Mouse (Mus musculus) heart, embryonic 15.5 days (tissue): ENCODE results near the gene Bcl2. TPM values are rescaled to one million over a fixed set of nuclear protein-coding genes. Genes with fewer than 3 reads are reported as not detected.
"Not testable (repeated sequence)": the region's sequence is repeated elsewhere in the genome, so short reads cannot be mapped to it uniquely, and the experiment has no call there.

Experiments
- ATAC-seq: fragments of 200-750 bp; cut with Nextera tagmentation; replicated peaks from 2 replicates; pipeline ENCODE4 v1.8.0; 2017; ENCODE audit warnings: low read depth, moderate TSS enrichment; ENCODE audit not compliant: insufficient number of reproducible peaks, insufficient read depth, low FRiP score
- H3K27ac ChIP-seq: fragments of 300-500 bp; sonication (generic); 2 replicates; pipeline ENCODE4 v1.5.1; 2015; ENCODE audit warnings: mild to moderate bottlenecking, inconsistent platforms
- H3K27me3 ChIP-seq: fragments of 300-500 bp; sonication (generic); 2 replicates; pipeline ENCODE4 v1.6.1; 2015; ENCODE audit warnings: inconsistent platforms
- H3K36me3 ChIP-seq: fragments of 300-500 bp; sonication (generic); 2 replicates; pipeline ENCODE4 v1.6.1; 2015; ENCODE audit warnings: mild to moderate bottlenecking, inconsistent platforms
- H3K4me1 ChIP-seq: fragments of 300-500 bp; sonication (generic); replicated peaks from 2 replicates; pipeline ENCODE4 v1.6.1; 2015; ENCODE audit warnings: inconsistent platforms
- H3K4me2 ChIP-seq: fragments of 300-500 bp; sonication (generic); 2 replicates; pipeline ENCODE4 v1.6.1; 2015; ENCODE audit warnings: inconsistent platforms, mild to moderate bottlenecking, moderate library complexity
- H3K4me3 ChIP-seq: fragments of 300-500 bp; sonication (generic); 2 replicates; pipeline ENCODE4 v1.5.1; 2015; ENCODE audit warnings: mild to moderate bottlenecking, inconsistent platforms
- H3K9ac ChIP-seq: fragments of 300-500 bp; sonication (generic); 2 replicates; pipeline ENCODE4 v1.6.1; 2015; ENCODE audit warnings: mild to moderate bottlenecking, inconsistent platforms
- H3K9me3 ChIP-seq: fragments of 300-500 bp; sonication (generic); replicated peaks from 2 replicates; pipeline ENCODE4 v1.6.1; 2016; ENCODE audit warnings: inconsistent platforms
- WGBS: fragments of 180-500 bp; shearing (Covaris S2); methylation state at CpG from one replicate; pipeline ENCODE4 v1.1.7; 2015; ENCODE audit warnings: mixed read lengths; 5-methylcytosine and 5-hydroxymethylcytosine counted together
- polyA plus RNA-seq: library from polyadenylated mRNA; unstranded; fragments of >200 nt; fragmentation: Nextera tagmentation; extraction: Ambion mirVana; gene quantifications from 2 replicates; pipeline ENCODE4 v1.2.1, GENCODE M21; 2015

The Bcl2 gene
- polyA plus RNA-seq, 1 experiment from 2014 or later, result 7.4 TPM

DNA sequence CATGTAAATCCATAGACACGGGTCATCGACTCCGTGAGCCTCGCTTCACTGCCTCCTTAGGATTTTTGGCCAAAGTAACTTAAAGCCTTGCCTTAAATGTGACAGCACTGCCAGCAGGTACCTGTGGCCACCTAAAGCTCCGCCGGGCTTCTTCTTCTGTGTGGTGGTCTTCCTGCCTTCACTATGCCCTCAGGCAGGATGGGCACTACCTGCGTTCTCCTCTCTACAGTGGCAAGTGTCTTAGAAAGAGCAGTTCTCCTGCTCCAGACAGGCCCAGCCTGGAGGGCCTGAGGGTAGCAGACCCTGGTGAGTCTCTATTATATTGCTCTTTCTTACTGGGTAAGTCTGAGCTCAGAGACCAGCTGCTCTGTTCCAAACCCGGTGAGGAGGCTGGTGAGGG is 172.2 kb downstream of the Bcl2 start:
- 86% methylated on average over 8 of the region's 8 CpGs for WGBS
- no peak overlapping the region for H3K4me3 ChIP-seq
- H3K9me3 ChIP-seq, result no peaks in the 10 kb centered on the region
- H3K4me2 ChIP-seq, result no peak overlapping the region
- no peak overlapping the region for H3K27ac ChIP-seq
- no peak overlapping the region for H3K9ac ChIP-seq
- H3K36me3 ChIP-seq, result no peaks in the 10 kb centered on the region
- H3K4me1 ChIP-seq, result peaks cover 3% of the 10 kb centered on the region; the same call in 1 of the 2 replicates
- no peaks in the 10 kb centered on the region for H3K27me3 ChIP-seq
- no peak for ATAC-seq

GRCm38 (mm10) chr1:106540130-106540529 is 173.9 kb downstream of the Bcl2 start:
- WGBS, result 69% methylated on average over 3 of the region's 3 CpGs
- Histone ChIP-seq H3K27me3 (no peaks in the 10 kb centered on the region), H3K4me1 (peaks cover 3% of the 10 kb centered on the region; the same call in 1 of the 2 replicates), H3K27ac (no peak overlapping the region), H3K36me3 (no peaks in the 10 kb centered on the region), H3K4me3 (no peak overlapping the region), H3K9ac (no peak overlapping the region), H3K9me3 (no peaks in the 10 kb centered on the region), H3K4me2 (no peak overlapping the region)
- no peak for ATAC-seq

DNA sequence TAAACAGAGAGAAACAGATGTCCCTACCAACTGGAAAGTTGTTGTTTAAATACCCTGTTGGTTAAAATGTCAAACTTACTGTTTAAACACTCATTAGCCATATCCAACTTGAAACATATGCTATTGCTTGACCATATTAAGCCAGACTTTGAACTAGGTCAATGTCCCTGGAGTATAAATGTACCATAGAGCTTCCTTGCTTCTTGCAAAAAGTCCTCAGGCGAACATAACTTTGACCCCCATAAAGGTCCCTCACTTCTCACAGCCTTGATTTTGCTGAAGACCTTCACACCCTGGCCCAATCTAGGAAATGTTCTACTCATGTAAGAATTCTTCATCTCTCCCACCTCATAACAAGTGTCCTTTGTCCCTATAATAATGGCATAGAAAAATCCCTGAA is 175.0 kb downstream of the Bcl2 start:
- H3K9ac ChIP-seq, result no peak overlapping the region
- no peaks in the 10 kb centered on the region for H3K27me3 ChIP-seq
- WGBS, result 100% methylated on average over 1 of the region's 1 CpGs

DNA sequence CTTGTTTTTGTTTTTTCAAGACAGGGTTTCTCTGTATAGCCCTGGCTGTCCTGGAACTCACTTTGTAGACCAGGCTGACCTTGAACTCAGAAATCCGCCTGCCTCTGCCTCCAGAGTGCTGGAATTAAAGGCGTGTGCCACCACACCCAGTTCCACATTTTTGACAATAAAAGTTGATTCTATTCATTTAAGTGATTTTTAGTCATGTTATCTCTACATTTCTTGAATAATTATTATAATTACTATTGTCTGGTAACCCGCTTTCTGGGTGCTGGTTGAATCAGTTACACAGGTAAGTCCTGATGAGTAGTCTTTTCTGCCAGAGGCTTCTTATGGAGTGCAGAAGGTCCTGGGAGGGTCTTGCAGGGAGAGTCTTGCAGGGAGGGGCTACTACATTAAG is 179.2 kb downstream of the Bcl2 start:
- ATAC-seq, H3K27ac ChIP-seq, H3K36me3 ChIP-seq, H3K4me1 ChIP-seq, H3K4me3 ChIP-seq, H3K27me3 ChIP-seq, H3K4me2 ChIP-seq, H3K9ac ChIP-seq, H3K9me3 ChIP-seq: not testable (repeated sequence)
- 90% methylated on average over 3 of the region's 3 CpGs for WGBS

More for the DNA sequence above, 175.0 kb downstream of the Bcl2 start:
- Histone ChIP-seq H3K4me2 (no peak overlapping the region), H3K36me3 (no peaks in the 10 kb centered on the region), H3K4me1 (peaks cover 3% of the 10 kb centered on the region; the same call in 1 of the 2 replicates), H3K4me3 (no peak overlapping the region), H3K9me3 (no peaks in the 10 kb centered on the region), H3K27ac (no peak overlapping the region)
- no peak for ATAC-seq

DNA sequence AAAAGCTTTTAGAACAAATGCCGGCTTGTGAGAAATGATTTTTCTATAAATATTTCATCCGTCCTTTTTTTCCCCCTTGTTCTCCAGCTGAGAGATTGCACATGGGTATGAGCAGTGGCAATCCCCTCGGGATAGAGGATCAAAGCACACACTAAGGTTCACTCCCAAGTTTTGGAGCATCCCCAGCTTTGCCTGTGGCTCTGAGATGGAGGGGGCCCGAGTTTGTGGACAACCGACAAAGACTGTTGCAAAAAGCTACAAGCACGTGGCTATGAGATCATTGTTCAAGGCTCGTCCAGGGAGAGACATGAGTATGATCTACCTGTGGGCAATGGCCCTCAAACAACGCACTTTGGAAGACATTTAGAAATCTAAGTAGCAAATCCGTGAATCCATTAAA is 184.5 kb downstream of the Bcl2 start:
- H3K9me3 ChIP-seq, result no peaks in the 10 kb centered on the region
- no peaks in the 10 kb centered on the region for H3K36me3 ChIP-seq
- ATAC-seq, result no peak
- H3K27me3 ChIP-seq, result no peaks in the 10 kb centered on the region
- H3K9ac ChIP-seq, result no peak overlapping the region
- no peak overlapping the region for H3K4me2 ChIP-seq
- H3K4me3 ChIP-seq, result no peak overlapping the region
- H3K4me1 ChIP-seq, result peaks cover 9% of the 10 kb centered on the region
- H3K27ac ChIP-seq, result no peak overlapping the region
- WGBS, result 82% methylated on average over 9 of the region's 9 CpGs

DNA sequence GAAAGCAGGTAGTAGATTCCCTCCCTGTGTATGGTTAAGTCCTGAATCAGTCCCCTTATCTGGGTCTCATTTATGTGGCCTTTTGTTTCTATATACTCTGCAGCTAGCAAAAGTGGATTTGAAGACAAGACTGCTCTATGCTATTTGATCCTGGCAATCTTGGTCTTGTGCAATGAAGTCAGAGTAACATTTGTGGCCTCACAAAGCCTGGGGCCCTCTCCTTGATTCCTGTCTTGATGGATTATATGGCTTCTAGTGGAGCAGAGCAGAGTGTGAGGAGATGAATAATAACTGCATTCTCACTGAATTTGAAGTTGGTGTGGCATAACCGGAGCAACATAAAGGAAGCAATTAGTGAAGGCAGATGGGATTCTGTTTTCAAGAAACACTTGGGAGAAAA is 186.5 kb downstream of the Bcl2 start:
- Histone ChIP-seq H3K9me3 (no peaks in the 10 kb centered on the region), H3K9ac (no peak overlapping the region), H3K4me1 (peaks cover 14% of the 10 kb centered on the region), H3K27ac (no peak overlapping the region), H3K27me3 (no peaks in the 10 kb centered on the region), H3K4me3 (no peak overlapping the region), H3K4me2 (no peak overlapping the region), H3K36me3 (no peaks in the 10 kb centered on the region)
- 75% methylated on average over 1 of the region's 1 CpGs for WGBS
- ATAC-seq, result no peak

GRCm38 (mm10) chr1:106526751-106527150 is 187.3 kb downstream of the Bcl2 start:
- Histone ChIP-seq H3K27me3 (no peaks in the 10 kb centered on the region), H3K27ac (no peak overlapping the region), H3K4me2 (no peak overlapping the region), H3K9me3 (no peaks in the 10 kb centered on the region), H3K4me3 (no peak overlapping the region), H3K36me3 (no peaks in the 10 kb centered on the region), H3K9ac (no peak overlapping the region), H3K4me1 (peaks cover 14% of the 10 kb centered on the region)
- WGBS, result 42% methylated on average over 7 of the region's 7 CpGs
- no peak for ATAC-seq

DNA sequence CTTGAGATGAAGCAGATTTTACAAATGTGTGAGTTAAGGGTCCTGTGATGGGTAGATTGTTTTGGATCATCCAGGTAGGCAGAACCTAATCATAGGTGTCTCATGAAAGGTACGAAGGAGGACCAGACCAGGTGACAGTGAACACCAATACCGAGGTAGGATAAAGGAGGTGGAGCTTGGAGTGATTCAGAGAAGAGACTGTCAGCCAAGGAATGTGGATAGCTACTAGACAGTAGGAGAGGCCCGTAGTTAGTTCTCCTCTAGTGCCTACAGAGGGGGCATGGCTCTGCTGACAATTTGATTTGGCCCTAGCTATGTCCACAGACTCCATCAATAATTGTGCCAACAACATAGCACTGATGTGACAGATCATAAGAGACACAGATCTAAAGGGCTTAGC is 188.0 kb downstream of the Bcl2 start:
- no peak overlapping the region for H3K4me2 ChIP-seq
- no peaks in the 10 kb centered on the region for H3K27me3 ChIP-seq
- H3K4me1 ChIP-seq, result peaks cover 14% of the 10 kb centered on the region
- no peak for ATAC-seq
- no peak overlapping the region for H3K27ac ChIP-seq
- H3K9me3 ChIP-seq, result no peaks in the 10 kb centered on the region
- WGBS, result 58% methylated on average over 3 of the region's 3 CpGs
- H3K9ac ChIP-seq, result no peak overlapping the region
- H3K4me3 ChIP-seq, result no peak overlapping the region
- no peaks in the 10 kb centered on the region for H3K36me3 ChIP-seq

DNA sequence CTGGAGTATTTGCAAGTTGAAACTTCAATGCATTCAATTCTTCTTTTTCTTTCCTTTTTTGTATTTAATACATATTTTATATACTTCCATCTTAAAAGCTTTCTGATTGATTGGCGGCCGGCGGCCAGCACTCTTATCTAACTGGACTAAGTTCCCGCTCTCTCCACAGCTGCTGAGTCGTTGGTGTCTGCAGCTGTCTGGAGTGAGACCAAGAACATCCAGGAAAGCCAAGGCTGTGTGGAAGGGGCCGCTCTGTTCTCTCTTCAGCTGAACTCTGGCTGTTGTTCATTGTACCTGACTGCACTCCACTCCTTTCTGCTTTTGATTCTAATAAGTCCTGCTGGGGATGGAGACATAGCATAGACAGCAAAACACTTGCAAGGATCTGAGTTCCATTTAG is 190.3 kb downstream of the Bcl2 start:
- no peaks in the 10 kb centered on the region for H3K27me3 ChIP-seq
- H3K9me3 ChIP-seq, result no peaks in the 10 kb centered on the region
- H3K9ac ChIP-seq, result no peak overlapping the region
- ATAC-seq, result no peak
- 47% methylated on average over 6 of the region's 6 CpGs for WGBS
- H3K27ac ChIP-seq, result no peak overlapping the region
- peaks cover 14% of the 10 kb centered on the region for H3K4me1 ChIP-seq
- H3K36me3 ChIP-seq, result no peaks in the 10 kb centered on the region
- H3K4me2 ChIP-seq, result no peak overlapping the region
- no peak overlapping the region for H3K4me3 ChIP-seq

- no peaks in the 10 kb centered on the region for H3K27me3 ChIP-seq
- H3K36me3 ChIP-seq, result no peaks in the 10 kb centered on the region
- no peak overlapping the region for H3K4me3 ChIP-seq
- 84% methylated on average over 5 of the region's 5 CpGs for WGBS
- peaks cover 14% of the 10 kb centered on the region for H3K4me1 ChIP-seq
- no peaks in the 10 kb centered on the region for H3K9me3 ChIP-seq
- H3K27ac ChIP-seq, result no peak overlapping the region
- no peak overlapping the region for H3K4me2 ChIP-seq
- no peak overlapping the region for H3K9ac ChIP-seq
- ATAC-seq, result no peak
These were observed 191.1 kb downstream of the Bcl2 start for GRCm38 (mm10) chr1:106523009-106523408.

- no peaks in the 10 kb centered on the region for H3K9me3 ChIP-seq
These were observed 196.4 kb downstream of the Bcl2 start for GRCm38 (mm10) chr1:106517591-106518177.

GRCm38 (mm10) chr1:106517099-106517498 is 197.0 kb downstream of the Bcl2 start:
- ATAC-seq, result no peak
- no peaks in the 10 kb centered on the region for H3K36me3 ChIP-seq
- H3K9ac ChIP-seq, result no peak overlapping the region
- peaks cover 15% of the 10 kb centered on the region for H3K4me1 ChIP-seq
- H3K4me3 ChIP-seq, result no peak overlapping the region
- H3K27me3 ChIP-seq, result no peaks in the 10 kb centered on the region
- H3K9me3 ChIP-seq, result no peaks in the 10 kb centered on the region
- WGBS, result 91% methylated on average over 1 of the region's 1 CpGs
- H3K27ac ChIP-seq, result no peak overlapping the region
- no peak overlapping the region for H3K4me2 ChIP-seq

More at GRCm38 (mm10) chr1:106517591-106518177, 196.4 kb downstream of the Bcl2 start:
- Histone ChIP-seq H3K27ac (no peak overlapping the region), H3K27me3 (no peaks in the 10 kb centered on the region), H3K36me3 (no peaks in the 10 kb centered on the region), H3K4me1 (peaks cover 15% of the 10 kb centered on the region), H3K9ac (no peak overlapping the region), H3K4me2 (no peak overlapping the region), H3K4me3 (no peak overlapping the region)
- peak; percentile 43 for ATAC-seq
- WGBS, result 55% methylated on average over 6 of the region's 6 CpGs
